Mouse (Mus musculus) megakaryocyte, embryonic 14.5 days (primary cell): Measurements from ENCODE around the gene Fam172a.

Source experiments
- FLI1 ChIP-seq: IDR thresholded peaks from 2 replicates; pipeline ENCODE4 v1.6.1; 2012; ENCODE audit warnings: low read length, inconsistent platforms, mixed read lengths
- GATA1 ChIP-seq: IDR thresholded peaks from 3 replicates; pipeline ENCODE4 v1.6.1; 2012; ENCODE audit warnings: mixed read lengths, low read length, inconsistent platforms, borderline replicate concordance

DNA sequence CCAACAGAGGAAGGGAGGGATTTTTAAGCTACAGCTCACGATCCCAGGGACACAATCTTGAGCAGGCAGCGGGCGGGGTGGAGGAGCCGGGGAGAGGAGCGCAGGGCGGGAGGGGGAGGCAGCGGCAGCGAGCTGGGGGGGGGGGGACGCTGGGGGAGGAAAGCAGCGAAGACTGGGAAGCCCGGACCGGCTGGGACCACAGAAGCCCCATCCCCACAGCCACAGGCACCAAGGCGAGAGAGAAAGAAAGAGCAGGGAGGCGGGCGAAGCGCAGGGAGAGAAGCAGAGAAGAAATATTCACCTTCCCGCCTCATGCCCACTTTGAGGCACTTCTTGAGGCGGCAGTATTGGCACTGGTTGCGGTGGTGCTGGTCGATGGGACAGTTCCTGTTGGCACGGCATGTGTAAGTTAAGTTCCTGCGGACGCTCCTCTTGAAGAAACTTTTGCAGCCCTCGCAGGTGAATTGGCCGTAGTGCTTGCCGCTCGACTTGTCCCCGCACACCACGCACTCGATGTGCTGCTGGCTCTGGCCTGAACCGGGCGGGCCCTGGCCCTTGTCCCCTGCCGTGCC lies 496.1 kb downstream of the Fam172a start:
- no peak for TF ChIP-seq GATA1
- no peak for TF ChIP-seq FLI1
